Mouse (Mus musculus): ENCODE measurements at regions not wholly inside any gene's neighbourhood (a gene's known extent, or its start where the extent isn't known, plus 50 kb on each side); places are given as distances from the start of the nearest gene placed in this dataset.

DNA sequence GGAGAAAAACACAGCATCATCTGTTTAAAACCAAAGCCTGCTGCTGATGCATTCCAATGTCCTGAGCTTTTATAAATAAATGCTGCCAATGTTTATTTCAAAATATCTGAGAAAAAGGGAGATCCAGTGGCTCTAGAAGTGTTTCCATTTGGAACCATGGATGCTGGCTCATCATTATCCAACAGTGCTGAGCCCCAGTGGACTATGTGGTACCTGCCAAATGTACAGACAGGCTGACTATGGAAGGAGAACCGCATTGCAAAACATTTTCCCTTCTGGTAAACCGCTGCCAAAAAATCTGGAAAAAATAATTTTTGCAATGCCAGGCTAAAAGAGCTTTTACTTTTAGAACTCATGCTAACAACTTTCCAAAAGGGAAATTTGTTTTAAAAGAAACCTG, 696.6 kb upstream of the Tbl1xr1 start:
- no peak for TF ChIP-seq CTCF (IDR thresholded peaks at IDR 0.05)
- no peak for TF ChIP-seq EP300 (IDR thresholded peaks at IDR 0.05)
